Mouse (Mus musculus) heart, postnatal 36 days (tissue): ENCODE measurements at regions not wholly inside any gene's neighbourhood (a gene's known extent, or its start where the extent isn't known, plus 50 kb on each side); places are given as distances from the start of the nearest gene placed in this dataset.
"Not testable (repeated sequence)": the region's sequence is repeated elsewhere in the genome, so short reads cannot be mapped to it uniquely, and the experiment has no call there.

Experiments used
- DNase-seq, 2 experiments: peaks; one replicate each; pipeline ENCODE4 v3.0.0; 2021 to 2022
- intact Hi-C: fragments of 180-260 bp; cut with DNase I; formaldehyde crosslinking; loops from one replicate; pipeline ENCODE4 v1.15.1; 2025

GRCm38 (mm10) chr2:63706643-63707042 lies 391.2 kb downstream of the Fign start:
- DNase-seq, result no peak
- intact Hi-C loops, result loop anchor here (10.0 kb wide), 1 partner anchor 148 kb away; no protein-coding TSS in a partner anchor

- DNase-seq, result no peak
- intact Hi-C loops, result loop anchor here (10.0 kb wide), 1 partner anchor 149 kb away; no protein-coding TSS in a partner anchor
Measured at GRCm38 (mm10) chr2:63706183-63706582, 391.7 kb downstream of the Fign start.

GRCm38 (mm10) chr2:63702333-63703096 lies 395.3 kb downstream of the Fign start:
- peak; percentile 9 to 11 for DNase-seq
- intact Hi-C loops, result loop anchor here (2.0 to 10.0 kb wide), 4 partner anchors 152 to 1150 kb away; partner anchors contain the start of gene Fign

GRCm38 (mm10) chr2:63701861-63702260 lies 396.0 kb downstream of the Fign start:
- intact Hi-C loops, result loop anchor here (2.0 to 10.0 kb wide), 4 partner anchors 153 to 1150 kb away; partner anchors contain the start of gene Fign
- DNase-seq, result no peak

GRCm38 (mm10) chr2:63700255-63700654 lies 397.6 kb downstream of the Fign start:
- intact Hi-C loops, result loop anchor here (5.0 to 10.0 kb wide), 3 partner anchors 155 to 1152 kb away; partner anchors contain the start of gene Fign
- DNase-seq, result no peak

GRCm38 (mm10) chr2:63669700-63670099 lies 428.1 kb downstream of the Fign start:
- intact Hi-C loops, result no loop called here
- DNase-seq, result no peak

GRCm38 (mm10) chr2:63668784-63669183 lies 429.1 kb downstream of the Fign start:
- no peak for DNase-seq
- intact Hi-C loops, result no loop called here

- intact Hi-C loops, result not testable (repeated sequence)
Measured at GRCm38 (mm10) chr2:63659947-63660346, 437.9 kb downstream of the Fign start.

More at GRCm38 (mm10) chr2:63659947-63660346, 437.9 kb downstream of the Fign start:
- not testable (repeated sequence) for DNase-seq
